Mouse (Mus musculus): ENCODE measurements around the gene Lactbl1. TPM values are rescaled to one million over a fixed set of nuclear protein-coding genes. Genes with fewer than 3 reads are reported as not detected.

Lactbl1 gene
- polyA plus RNA-seq, 1 experiment = not detected

- TF ChIP-seq GATA1 (IDR thresholded peaks at IDR 0.05; ENCODE audit: low read length) = no peak
Observed at GRCm38 (mm10) chr4:136652528-136652910, 30.1 kb downstream of the Lactbl1 start.

- TF ChIP-seq GATA1 (IDR thresholded peaks at IDR 0.05; ENCODE audit: low read length) = peak; percentile 36
Observed at GRCm38 (mm10) chr4:136653019-136653418, 30.6 kb downstream of the Lactbl1 start.

- TF ChIP-seq GATA1 (IDR thresholded peaks at IDR 0.05; ENCODE audit: low read length) = no peak
Observed at GRCm38 (mm10) chr4:136653692-136654234, 31.3 kb downstream of the Lactbl1 start.

GRCm38 (mm10) chr4:136657914-136658313 lies 35.5 kb downstream of the Lactbl1 start:
- peak; percentile 82 for TF ChIP-seq GATA1 (IDR thresholded peaks at IDR 0.05; ENCODE audit: low read length)

GRCm38 (mm10) chr4:136665068-136665467 lies 42.6 kb downstream of the Lactbl1 start:
- TF ChIP-seq GATA1 (IDR thresholded peaks at IDR 0.05; ENCODE audit: low read length) = no peak

GRCm38 (mm10) chr4:136666002-136666401 lies 43.6 kb downstream of the Lactbl1 start:
- no peak for TF ChIP-seq GATA1 (IDR thresholded peaks at IDR 0.05; ENCODE audit: low read length)

- no peak for TF ChIP-seq GATA1 (IDR thresholded peaks at IDR 0.05; ENCODE audit: low read length)
Observed at GRCm38 (mm10) chr4:136667757-136668156, 45.3 kb downstream of the Lactbl1 start.

GRCm38 (mm10) chr4:136672335-136673090 lies 50.1 kb downstream of the Lactbl1 start:
- TF ChIP-seq GATA1 (IDR thresholded peaks at IDR 0.05; ENCODE audit: low read length) = no peak

GRCm38 (mm10) chr4:136675439-136675838 lies 53.0 kb downstream of the Lactbl1 start:
- no peak for TF ChIP-seq GATA1 (IDR thresholded peaks at IDR 0.05; ENCODE audit: low read length)

- no peak for TF ChIP-seq GATA1 (IDR thresholded peaks at IDR 0.05; ENCODE audit: low read length)
Observed at GRCm38 (mm10) chr4:136678480-136678879, 56.1 kb downstream of the Lactbl1 start.

- no peak for TF ChIP-seq GATA1 (IDR thresholded peaks at IDR 0.05; ENCODE audit: low read length)
Observed at GRCm38 (mm10) chr4:136679221-136679620, 56.8 kb downstream of the Lactbl1 start.

- no peak for TF ChIP-seq GATA1 (IDR thresholded peaks at IDR 0.05; ENCODE audit: low read length)
Observed at GRCm38 (mm10) chr4:136680641-136681040, 58.2 kb downstream of the Lactbl1 start.

- TF ChIP-seq GATA1 (IDR thresholded peaks at IDR 0.05; ENCODE audit: low read length) = no peak
Observed at GRCm38 (mm10) chr4:136684485-136684884, 62.1 kb downstream of the Lactbl1 start.

- no peak for TF ChIP-seq GATA1 (IDR thresholded peaks at IDR 0.05; ENCODE audit: low read length)
Observed at GRCm38 (mm10) chr4:136685431-136685869, 63.0 kb downstream of the Lactbl1 start.

GRCm38 (mm10) chr4:136688113-136688512 lies 65.7 kb downstream of the Lactbl1 start:
- TF ChIP-seq GATA1 (IDR thresholded peaks at IDR 0.05; ENCODE audit: low read length) = no peak

Other genes with a start within 250 kb of the Lactbl1 start
- not detected in 2 replicates for gene Htr1d, start 199.1 kb upstream of the Lactbl1 start, polyA plus RNA-seq (2012)
- gene 6030445D17Rik, start 160.4 kb upstream of the Lactbl1 start, polyA plus RNA-seq (2012) = not detected in 2 replicates
- gene Luzp1, start 152.9 kb upstream of the Lactbl1 start, polyA plus RNA-seq (2012) = not detected in 2 replicates
- 19.1 and 26.2 TPM in 2 replicates for gene Kdm1a, start 19.9 kb upstream of the Lactbl1 start, polyA plus RNA-seq (2012)
- not detected in 2 replicates for gene Tex46, start 12.2 kb upstream of the Lactbl1 start, polyA plus RNA-seq (2012)
- gene Ephb2, start 213.4 kb downstream of the Lactbl1 start, polyA plus RNA-seq (2012) = 0.03 TPM in 1 of 2 replicates, not detected in the other

Measured in G1E-ER4 (cell line).